Mouse (Mus musculus): ENCODE measurements around the gene Wdr95.

- TF ChIP-seq POLR2A (IDR thresholded peaks at IDR 0.05; ENCODE audit: extremely low read depth, insufficient read depth, low read length): no peak
- TF ChIP-seq CTCF (IDR thresholded peaks at IDR 0.05; ENCODE audit: low read depth, low read length): no peak
Measured at GRCm38 (mm10) chr5:149601996-149602395, 73.5 kb downstream of the Wdr95 start.

Measured in liver, adult 2 months (tissue).